Mouse (Mus musculus): ENCODE measurements at regions not wholly inside any gene's neighbourhood (a gene's known extent, or its start where the extent isn't known, plus 50 kb on each side); places are given as distances from the start of the nearest gene placed in this dataset.
"Not testable (repeated sequence)": the region's sequence is repeated elsewhere in the genome, so short reads cannot be mapped to it uniquely, and the experiment has no call there.

DNA sequence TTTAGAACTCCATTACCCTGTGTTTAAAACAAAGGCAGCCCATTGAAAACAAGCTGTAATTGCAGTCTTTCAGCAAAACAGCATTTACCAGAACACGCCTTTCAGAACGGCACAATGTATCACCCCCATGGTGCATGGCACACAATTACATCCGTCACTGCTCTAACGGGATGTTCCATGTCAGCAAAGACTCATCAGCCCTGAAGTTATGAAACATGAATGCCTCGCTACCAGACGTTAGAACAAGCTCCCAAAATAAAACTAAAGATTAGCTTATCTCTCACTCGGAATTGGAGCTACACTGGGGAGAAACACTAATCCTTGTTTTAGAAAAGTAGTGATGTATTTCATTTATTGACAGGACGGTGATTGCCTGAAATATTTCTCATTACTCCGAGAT is 301.4 kb downstream of the Tox3 start:
- DNase-seq, result no peak

DNA sequence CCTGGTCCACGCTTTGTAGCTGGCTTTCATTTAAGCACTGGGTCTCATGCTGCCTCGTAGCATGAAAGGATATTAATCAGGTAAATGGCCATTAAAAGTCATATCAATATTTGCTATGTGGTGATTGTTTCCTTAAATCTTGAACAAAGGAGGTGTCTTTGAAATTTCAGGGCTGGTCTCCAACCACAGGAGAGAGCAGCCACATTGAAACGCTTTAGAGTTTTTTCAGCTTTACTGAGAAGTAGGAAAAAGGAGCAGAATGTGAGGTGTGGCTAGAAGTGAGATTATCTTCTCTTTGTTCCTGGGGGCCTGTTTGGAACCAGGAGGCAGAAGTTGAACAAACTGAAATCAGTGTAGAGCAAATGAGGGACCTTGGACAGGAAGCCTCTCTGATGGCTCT is 311.7 kb downstream of the Tox3 start:
- no peak for DNase-seq

DNA sequence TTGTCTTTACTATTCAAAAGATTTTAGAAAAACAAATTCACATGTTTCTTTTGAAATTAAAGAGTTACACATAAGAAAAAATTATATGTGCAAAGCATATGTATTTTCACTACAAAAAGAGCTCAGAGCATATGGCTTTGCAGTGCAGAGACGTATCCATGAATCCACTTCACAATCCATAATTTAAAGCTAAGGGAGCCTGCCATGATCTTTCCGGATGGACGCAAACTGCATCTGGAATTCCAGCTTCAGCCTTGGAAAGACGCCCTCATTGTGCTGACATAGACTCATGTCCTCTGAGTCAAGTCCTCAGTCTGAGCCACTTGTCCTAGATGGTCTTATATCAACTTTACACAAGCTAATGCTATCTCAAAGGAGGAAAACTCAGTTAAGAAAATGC is 315.6 kb downstream of the Tox3 start:
- DNase-seq, result no peak

DNA sequence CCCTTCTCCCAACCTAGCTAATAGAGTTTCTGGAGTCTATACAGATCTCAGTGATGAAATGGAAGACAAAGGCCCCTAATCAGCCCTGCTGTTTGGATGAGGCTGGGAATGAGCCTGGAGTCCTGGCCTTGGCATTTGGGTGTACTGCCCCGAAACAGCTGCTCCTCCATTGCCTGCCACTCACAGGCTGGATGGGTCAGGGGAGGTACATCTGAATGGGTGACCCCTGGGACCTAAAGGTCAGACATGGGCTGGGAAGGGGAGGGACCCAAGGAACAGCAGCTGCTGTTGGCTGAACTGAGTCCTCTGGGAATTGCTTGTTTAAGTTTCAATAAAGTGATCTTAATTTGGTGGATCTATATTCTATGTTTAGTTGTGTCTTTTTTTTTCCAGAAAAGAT is 316.9 kb downstream of the Tox3 start:
- no peak for DNase-seq

DNA sequence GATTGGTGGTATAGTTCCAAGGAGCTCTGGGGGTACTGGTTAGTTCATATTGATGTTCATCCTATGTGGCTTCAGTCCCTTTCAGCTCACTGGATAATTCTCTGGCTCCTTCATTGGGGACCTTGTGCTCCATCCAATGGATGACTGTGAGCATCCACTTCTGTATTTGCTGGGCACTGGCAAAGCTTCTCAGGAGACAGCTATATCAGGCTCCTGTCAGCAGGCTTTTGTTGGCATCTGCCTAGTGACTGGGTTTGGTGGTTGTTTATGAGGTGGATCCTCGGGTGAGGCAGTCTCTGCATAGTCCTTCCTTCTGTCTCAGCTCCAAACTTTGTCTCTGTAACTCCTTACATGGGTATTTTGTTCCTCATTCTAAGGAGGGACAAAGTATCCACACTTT is 330.2 kb downstream of the Tox3 start:
- not testable (repeated sequence) for DNase-seq

DNA sequence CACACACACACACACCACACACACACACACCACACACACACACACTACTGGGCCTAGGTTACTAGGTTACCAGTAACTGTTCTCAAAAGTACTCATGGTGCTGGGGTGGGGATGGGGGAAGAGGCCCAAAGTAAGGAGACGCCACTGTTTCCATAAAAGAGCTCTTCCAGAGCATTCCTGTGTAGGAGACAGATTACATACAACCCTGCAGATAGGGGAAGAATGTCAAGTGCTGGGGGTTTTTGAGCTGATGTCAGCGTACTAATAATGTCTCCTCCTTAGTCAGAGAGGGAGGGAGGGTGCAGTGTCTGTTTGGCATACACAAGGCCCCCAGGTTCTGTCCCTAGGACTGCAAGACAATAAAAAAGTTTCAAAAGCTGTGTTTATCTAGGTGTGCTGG is 334.4 kb downstream of the Tox3 start:
- DNase-seq, result no peak

DNA sequence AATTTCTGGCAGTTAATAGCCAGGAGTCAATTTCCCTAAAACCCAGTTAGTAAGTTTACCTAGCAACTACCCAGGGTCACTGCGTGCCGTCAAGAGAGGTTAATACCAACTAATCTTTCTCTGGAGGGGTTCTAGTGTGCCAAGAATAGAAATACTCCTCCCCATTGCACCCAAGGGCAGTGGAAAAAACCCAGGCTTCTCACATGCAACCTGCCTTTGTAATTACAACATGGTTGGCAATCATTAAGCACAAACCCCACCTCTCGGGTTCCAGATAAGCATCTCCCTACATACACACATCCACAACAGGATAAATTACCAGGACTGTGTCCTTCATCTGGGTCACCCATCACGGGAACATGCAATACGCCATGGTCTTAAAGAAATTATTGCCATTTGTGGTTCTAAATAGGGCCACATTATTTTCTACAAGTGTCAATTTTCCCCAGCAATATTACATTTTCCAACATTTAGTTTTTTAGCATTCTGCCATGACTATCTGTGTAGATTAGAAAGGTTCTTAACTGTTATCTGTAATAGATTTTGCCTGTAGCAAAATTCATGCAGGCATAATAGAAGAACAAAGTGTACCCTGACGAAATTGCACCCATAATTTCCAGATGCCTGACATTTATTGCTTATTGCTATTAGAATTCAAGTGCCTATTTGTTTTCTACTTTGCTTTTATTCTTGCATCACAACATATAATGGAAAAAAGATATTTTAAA is 336.3 kb downstream of the Tox3 start:
- no peak for DNase-seq

DNA sequence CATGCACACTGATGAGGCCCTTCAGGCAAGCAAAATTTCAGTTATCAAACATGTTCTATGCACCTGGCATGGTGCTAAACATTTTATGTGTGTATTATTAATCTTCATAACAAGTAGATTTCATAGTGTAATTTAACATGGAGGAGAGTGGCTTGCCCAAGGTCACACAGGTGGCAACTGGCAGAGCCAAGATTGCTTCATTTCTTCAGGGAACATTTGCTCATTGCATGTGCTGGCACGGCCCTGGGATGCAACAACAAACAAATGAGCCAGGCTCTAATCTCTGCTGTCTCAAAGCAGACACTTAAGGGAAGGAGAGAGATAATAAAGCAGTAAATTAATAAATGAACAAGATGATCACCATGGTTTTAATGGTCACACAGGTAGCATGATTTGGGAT is 338.7 kb downstream of the Tox3 start:
- DNase-seq, result no peak

DNA sequence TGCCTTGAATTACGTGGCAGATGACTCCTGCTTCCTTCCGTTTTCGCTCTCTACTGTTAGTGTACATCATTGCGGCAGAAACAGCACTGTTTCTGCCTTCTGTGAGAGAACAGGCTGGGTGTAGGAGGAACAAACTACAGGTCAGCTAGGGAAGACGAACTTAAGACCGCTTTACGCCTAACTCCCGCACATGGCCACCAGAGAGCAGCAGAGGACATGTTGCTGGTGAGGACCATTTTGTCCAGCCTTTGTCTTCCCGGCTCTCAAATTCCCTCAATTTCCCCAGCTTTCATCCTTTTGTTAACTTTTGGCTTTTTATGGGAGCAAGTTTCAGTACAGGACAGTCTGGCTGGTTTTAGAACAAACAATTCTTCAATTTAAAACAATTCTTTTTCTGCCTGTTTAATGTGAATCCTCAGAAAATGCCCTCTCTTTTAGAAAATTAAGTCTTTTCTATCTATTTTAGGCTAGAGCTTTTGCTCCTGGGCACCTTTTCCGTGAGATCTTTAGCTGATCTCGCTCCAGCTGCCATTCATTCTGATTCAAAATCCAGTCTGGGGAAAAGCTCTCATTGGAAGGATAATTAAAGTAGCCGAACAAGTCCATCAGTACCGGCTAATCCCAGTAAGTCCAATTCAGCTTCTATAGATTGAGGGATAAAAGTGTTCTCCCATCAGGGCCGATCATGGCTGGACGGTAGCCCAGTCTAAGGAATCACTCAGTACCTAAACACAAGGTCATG is 347.1 kb downstream of the Tox3 start:
- DNase-seq, result peak; percentile 70

DNA sequence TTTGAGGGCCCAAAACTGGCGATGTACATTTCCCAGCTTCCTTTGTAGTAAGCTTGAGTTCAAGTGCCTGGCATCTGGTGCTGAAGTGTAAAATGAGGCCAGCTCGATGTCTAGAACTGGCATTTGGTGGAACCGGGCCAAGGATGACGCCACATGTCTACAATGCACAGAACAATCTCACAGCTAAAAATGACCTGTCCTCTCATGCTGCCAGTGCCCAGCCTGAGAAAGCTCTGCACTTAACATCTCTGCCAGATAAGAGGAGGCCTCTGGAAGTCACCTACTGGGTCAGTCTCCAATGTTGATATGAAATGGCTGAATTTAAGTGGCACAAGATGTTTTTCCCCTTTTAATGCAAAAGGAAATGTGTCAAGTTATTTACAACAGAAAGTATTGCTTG is 354.4 kb downstream of the Tox3 start:
- no peak for DNase-seq

DNA sequence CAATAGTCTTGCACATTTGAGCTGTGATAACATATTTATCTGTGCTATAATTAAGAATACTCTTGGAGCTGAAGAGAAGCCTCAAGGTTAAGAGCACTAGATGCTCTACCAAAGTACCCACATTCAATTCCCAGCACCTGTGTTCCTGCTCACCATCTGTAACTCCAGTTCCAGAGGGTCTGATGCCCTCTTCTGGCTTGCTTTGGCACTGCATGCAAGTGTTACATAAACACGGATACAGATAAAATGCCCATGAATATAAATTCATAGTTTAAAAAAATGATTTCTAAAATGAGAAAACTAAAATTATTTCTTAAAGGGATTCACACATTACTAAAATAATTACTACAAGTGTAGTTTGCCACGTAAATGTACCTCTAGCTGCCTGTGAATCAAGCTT is 364.3 kb downstream of the Tox3 start:
- DNase-seq, result no peak

DNA sequence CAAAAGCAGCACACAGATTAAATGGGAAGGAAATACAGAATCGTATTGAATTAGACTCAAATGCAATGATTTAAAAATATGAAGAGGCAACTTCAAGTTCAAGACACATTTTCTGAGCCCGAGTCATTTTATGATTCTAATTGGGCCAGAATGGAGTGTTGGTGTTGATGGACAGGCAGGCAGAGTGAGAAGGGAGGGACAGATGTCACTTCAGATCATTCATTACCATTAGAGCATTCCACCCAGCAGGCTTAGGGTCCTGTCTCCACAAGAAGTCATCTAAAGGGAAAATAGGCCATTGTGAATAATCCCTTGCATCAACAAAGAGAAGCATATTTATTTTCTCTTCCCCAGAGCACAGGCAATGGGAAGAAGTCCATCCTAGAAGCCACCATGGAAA is 365.6 kb downstream of the Tox3 start:
- DNase-seq, result no peak

DNA sequence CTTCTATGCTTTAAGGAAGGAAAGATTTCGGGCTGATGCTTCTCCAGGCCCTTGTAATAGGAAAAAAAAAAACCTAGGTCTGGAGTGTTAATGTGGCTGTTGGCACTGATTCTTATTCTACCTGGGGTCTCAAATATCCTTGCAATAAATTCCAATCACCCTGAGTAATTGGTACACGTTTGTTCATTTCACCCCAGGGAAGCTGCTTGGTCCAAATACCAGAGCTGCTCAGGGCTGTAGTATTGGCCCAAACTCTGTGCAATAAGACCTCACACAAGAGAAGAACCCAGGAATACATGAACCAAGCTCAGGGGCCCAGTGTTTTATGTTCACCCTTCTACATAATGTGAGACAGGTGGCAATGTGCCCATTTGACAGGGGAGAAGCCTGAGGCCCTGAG is 366.8 kb downstream of the Tox3 start:
- no peak for DNase-seq

DNA sequence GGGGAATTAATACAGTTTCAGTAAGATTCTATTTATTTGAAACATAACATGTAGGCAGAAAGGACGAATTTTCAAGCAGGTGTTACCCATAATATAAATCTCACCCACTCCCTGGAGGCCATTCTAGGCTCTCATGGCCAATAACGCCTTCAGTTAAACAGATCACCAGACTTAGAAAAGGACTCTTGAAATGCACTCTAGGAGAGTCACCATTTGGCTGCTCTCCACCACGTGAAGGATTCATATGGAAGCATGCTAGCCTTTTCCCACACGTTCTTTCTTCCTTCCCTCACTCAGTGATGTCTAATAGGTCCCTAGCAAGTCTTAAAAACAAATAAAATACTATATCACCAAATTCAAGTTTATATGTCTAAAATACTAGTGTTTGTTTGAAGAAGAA is 367.7 kb downstream of the Tox3 start:
- DNase-seq, result no peak

DNA sequence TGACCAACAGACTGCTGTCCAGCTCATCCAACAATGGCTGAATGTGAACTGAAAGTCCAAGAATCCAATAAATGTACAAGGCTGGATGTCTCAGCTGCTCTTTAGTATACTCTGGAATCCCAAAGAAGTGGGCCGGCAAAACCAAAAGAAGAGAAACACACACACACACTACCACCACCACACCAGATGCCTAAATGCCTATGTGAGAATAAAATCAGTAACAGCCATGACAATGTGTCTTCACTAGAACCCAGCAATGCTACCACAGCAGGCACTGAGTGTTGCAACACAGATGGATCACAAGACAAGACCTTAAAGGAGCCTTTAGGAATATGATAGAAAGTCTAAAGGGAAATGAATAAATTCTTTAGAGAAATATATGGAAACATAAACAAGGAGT is 385.3 kb downstream of the Tox3 start:
- DNase-seq, result no peak

DNA sequence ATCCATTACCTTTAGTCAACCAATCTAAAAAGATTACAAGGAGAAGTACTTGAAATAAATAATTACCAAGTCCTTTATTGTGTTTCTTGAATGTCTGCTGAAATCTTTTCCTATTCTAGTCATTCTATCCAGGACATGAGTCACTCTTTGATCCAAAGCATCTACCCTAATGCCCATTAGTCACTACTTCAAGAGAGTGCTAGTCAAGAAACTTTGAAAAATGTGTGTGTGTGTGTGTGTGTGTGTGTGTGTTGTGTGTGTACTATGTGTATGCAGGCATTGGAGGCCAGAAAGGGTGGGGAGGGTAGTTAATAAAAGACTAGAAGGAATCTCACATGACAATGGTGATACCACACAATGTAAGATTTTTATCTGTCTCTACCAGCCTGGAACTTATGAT is 390.7 kb downstream of the Tox3 start:
- no peak for DNase-seq

DNA sequence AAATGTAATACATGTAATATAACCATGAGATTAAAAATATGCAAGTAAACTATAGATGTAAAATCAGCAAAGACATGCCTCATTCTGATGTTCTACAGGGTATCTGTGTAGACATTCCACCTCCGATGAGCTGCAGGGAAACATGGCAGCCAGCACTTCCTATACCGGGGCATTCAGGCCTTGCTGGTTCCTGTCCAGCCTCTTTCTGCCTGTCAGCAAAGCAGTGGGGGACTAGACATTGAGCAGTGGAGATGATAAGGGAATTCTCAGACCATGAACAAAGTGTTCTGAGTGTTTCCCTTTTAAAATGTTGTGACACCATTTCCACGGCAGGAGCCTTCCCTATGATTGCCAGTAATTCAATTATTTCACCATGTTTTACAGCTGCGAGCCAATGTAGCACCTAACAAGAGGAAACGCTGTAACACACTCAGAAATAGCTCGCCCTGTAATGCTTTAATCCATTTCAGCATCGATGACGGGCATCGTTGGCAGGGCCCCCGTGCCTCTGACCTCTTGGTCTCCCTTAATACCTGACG is 391.6 kb downstream of the Tox3 start:
- no peak for DNase-seq

DNA sequence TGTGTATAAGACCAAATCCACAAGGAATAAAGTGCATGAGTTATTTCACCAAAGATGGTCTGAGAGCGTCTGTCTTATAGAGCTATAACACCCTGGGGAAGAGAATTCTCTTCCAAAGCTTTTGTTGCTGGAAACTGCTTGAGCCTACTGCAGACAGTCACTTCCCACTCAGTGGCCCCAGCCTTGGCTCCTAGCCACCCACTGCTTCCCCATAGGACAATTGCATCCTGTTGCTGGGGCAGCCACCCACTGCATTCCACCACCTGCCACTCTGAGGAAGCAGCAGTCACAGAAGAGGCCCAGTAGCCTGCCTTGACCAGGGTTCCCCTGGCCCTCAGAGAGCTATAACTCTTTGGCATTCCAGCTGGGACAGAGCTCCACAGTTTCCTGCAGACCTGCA is 409.3 kb downstream of the Tox3 start:
- peak; percentile 58 for DNase-seq

DNA sequence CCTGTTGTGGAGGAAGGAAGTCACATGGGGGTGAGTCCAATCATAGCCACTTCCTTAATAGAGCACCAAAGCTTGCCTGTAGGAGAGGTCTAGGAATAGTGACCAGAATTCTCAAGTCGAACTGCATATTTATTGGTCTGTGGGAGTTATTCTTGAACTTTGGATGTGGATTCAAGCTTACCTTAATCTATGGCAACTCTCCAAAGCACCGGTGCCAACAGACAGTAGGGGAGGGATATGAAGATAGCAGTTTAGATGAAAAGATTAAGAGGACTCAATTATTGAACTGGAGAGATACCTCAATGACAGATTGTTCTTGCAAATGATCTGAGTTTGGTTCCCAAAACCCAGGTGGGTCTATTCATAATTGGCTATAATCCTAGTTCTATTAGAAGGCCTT is 413.6 kb downstream of the Tox3 start:
- no peak for DNase-seq

DNA sequence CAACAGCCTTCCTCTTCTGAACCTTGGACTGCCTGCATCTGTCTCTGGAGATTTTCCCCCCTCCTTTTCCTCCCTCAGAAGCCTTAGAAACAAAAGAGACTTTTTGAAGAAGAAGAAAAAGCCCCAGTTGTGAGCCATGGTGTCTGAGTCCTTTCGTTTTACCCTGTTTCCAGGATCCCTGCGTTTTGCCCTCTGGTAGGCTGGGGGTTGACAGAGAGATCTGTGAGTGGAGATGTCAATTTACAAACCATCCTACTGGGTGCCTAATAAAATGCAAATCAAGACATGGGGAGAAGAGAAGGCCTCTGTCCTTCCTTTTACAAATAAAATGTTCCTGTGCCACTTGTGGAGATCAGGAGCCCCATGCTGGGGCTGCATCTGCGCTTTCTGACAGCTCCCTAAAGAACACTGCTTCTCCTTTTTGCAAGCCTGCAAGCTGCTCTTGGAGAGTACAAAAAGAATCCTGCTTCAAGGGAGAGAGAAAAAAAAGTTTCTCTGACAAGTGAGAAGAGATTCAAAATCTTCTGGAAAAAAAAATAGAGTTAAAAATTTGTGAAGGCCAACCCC is 421.4 kb downstream of the Tox3 start:
- DNase-seq, result no peak

DNA sequence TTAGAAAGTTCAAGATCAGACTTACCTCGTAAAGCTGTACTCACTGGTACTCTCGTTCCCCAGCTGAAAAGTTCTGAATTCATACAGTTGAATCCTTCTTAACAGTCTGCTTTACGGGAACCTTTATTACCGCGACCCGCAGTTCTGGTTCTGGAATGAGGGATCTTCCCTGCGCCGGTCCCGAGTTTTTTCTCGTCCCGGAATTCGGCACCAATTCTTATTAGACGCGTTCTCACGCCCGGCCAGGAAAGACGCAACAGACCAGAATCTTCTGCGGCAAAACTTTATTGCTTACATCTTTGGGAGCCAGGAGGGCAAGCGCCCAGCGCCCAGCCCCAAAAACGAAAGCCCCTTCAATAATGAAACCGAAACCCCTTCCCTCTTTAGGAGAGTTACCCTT is 423.4 kb downstream of the Tox3 start:
- not testable (repeated sequence) for DNase-seq

DNA sequence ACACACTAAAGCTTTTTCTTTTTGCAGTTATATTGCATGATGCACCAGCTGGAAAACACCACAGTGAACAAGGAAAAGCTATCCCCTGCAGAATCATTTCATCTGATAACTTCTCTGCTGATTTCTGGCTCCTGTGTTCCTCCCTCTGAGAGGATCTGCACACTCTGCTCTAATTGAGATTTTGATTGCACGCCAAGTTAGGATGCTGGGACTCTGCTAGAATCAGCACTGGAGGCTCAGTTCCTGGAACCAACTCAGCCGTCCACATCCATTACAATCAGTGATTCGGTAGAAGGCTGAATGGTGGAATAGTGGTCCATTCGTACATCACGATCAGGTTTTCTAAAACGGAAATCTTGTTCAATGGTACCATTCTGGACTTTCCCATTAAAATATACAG is 434.1 kb downstream of the Tox3 start:
- no peak for DNase-seq

DNA sequence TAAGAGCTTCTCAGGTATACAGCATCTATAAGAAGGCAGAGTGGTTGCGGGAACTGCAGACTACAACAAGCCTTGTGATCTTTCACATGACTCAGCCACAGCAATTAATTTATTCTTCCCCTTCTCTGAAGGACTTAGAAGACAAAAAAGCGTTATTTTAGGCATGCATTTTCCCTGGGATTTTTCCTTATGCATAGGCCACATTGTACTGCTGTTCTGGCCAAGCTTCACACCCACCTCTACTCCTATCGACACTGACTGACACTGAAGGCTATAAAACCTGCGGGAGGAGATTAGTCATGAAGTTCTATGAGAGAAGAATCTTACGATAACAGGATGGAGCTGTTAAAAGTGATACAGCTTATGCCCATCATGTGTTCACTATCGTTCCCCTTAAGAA is 441.9 kb downstream of the Tox3 start:
- no peak for DNase-seq

DNA sequence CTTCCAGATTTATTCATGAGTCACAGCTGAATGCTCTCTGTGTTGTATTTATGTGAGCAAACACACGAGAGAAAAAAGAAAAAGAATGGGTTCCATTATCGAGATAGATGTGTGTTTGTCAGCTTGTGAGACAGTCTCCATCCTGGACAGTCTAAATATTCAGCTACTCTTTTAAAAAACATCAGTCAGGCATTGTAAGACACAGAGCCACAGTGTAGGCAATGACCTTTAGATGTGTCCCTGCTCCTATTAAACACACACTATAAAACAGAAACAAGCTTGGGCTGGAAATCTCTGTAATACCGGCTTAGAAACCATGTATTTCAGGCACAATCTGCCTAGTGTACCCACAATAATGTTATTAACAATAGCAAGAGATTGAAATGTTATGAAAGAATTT is 442.6 kb downstream of the Tox3 start:
- no peak for DNase-seq

All from right cerebral cortex, postnatal 25 days (tissue).